Comparison of ENCODE assay signal across 21 mouse cellular contexts in the genomic region with DNA sequence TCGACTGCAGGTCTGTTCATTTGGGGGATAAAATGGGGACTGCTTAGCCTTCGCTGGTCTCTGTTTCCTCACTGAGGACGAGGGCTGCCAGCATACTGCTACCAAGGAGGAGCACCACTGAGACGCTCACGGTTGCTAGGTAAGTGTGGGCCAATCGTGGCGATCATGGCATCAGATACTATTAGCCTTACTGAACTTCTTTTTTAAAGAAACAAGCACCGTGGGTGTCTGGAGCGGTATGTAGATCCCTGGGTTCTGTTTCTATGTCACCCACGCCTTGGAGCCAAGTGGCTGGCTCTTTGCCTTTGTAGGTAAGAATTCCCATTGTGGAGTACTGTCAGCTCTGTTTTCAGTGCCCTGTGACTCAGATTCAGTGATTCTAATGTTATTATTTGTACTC.
DNase-seq lines count a peak whose midpoint lies in the region; ATAC-seq lines count a peak whose summit lies in the region.
"Had no signal": no experiment of that assay in that cellular context is flagged by ENCODE, and none has a peak within 500 bp of the region (broad histone marks: within the 10 kb centered on the region; RNA-seq: fewer than 3 reads in every experiment).

No protein-coding gene starts in this region.

- H3K9me3 ChIP-seq in embryonic facial prominence, embryonic 14.5 days (ENCODE audit: control insufficient read depth, low read length): no peaks in the 10 kb centered on the region
- H3K9me3 ChIP-seq in embryonic facial prominence, embryonic 10.5 days: no peaks in the 10 kb centered on the region
- no peaks in the 10 kb centered on the region for H3K9me3 ChIP-seq in heart, embryonic 15.5 days (replicated peaks)
- H3K9me3 ChIP-seq: embryonic facial prominence, embryonic 15.5 days; forebrain, embryonic 15.5 days; limb, embryonic 15.5 days; stomach, embryonic 15.5 days had no signal

- 0 out of 2 replicates have a peak overlapping the region, but pooled peaks have one; percentile 12 for H3K4me2 ChIP-seq in embryonic facial prominence, embryonic 14.5 days (ENCODE audit: low read depth, low read length)
- H3K4me2 ChIP-seq in heart, embryonic 15.5 days: peak overlapping the region; percentile 38
- H3K4me2 ChIP-seq: embryonic facial prominence, embryonic 15.5 days; forebrain, embryonic 15.5 days; hindbrain, embryonic 14.5 days; limb, embryonic 15.5 days; stomach, embryonic 15.5 days had no signal

- H3K27ac ChIP-seq in embryonic facial prominence, embryonic 14.5 days (replicated peaks; ENCODE audit: low read depth, low read length): no peak overlapping the region
- no peak overlapping the region for H3K27ac ChIP-seq in embryonic facial prominence, embryonic 10.5 days (replicated peaks)
- H3K27ac ChIP-seq in heart, embryonic 15.5 days: no peak overlapping the region
- H3K27ac ChIP-seq: embryonic facial prominence, embryonic 15.5 days; forebrain, embryonic 15.5 days; hindbrain, embryonic 14.5 days; limb, embryonic 15.5 days; stomach, embryonic 15.5 days had no signal

- no peak overlapping the region for H3K4me3 ChIP-seq in embryonic facial prominence, embryonic 14.5 days (ENCODE audit: low read depth, low read length)
- H3K4me3 ChIP-seq in embryonic facial prominence, embryonic 10.5 days: no peak overlapping the region
- H3K4me3 ChIP-seq in heart, embryonic 15.5 days: no peak overlapping the region
- H3K4me3 ChIP-seq: embryonic facial prominence, embryonic 15.5 days; forebrain, embryonic 15.5 days; limb, embryonic 15.5 days; stomach, embryonic 15.5 days had no signal

- no peaks in the 10 kb centered on the region; the same call in 1 of the 2 replicates for H3K27me3 ChIP-seq in embryonic facial prominence, embryonic 14.5 days (replicated peaks; ENCODE audit: control insufficient read depth, insufficient read depth, low read length)
- no peaks in the 10 kb centered on the region for H3K27me3 ChIP-seq in embryonic facial prominence, embryonic 10.5 days (replicated peaks; ENCODE audit: low read depth, poor library complexity, severe bottlenecking)
- no peaks in the 10 kb centered on the region for H3K27me3 ChIP-seq in heart, embryonic 15.5 days
- H3K27me3 ChIP-seq: embryonic facial prominence, embryonic 15.5 days; forebrain, embryonic 15.5 days; limb, embryonic 15.5 days; Patski; stomach, embryonic 15.5 days had no signal

- intact Hi-C loops in heart, postnatal 36 days (cut with DNase I): no loop called here
- intact Hi-C loops in left cerebral cortex, postnatal 14 days (cut with DNase I): no loop called here
- intact Hi-C loops in left cerebral cortex, postnatal 10 days (cut with DNase I): no loop called here
- intact Hi-C loops in left cerebral cortex, postnatal 25 days (cut with DNase I): no loop called here

- H3K9ac ChIP-seq in embryonic facial prominence, embryonic 14.5 days (ENCODE audit: low read depth, low read length): no peak overlapping the region
- H3K9ac ChIP-seq in heart, embryonic 15.5 days: no peak overlapping the region
- H3K9ac ChIP-seq: embryonic facial prominence, embryonic 15.5 days; forebrain, embryonic 15.5 days; hindbrain, embryonic 14.5 days; limb, embryonic 15.5 days; stomach, embryonic 15.5 days had no signal

- no peak for DNase-seq in embryonic facial prominence, embryonic 14.5 days (ENCODE audit: low spot score)
- no peak for DNase-seq in embryonic facial prominence, embryonic 10.5 days (ENCODE audit: low spot score)
- no peak for DNase-seq in heart, postnatal 36 days
- DNase-seq in left cerebral cortex, postnatal 14 days (ENCODE audit: low spot score in 2 of 2): peak; percentile 24 to 42
- no peak for DNase-seq in left cerebral cortex, postnatal 10 days (ENCODE audit: extremely low spot score in 1 of 2, low spot score in 2 of 2)
- peak; percentile 16 to 52 for DNase-seq in left cerebral cortex, postnatal 25 days (ENCODE audit: low spot score in 2 of 2)
- DNase-seq in yolk sac, embryonic 10.5 days (ENCODE audit: low spot score): no peak
- DNase-seq: cerebellum, adult 11 months; gastrocnemius, postnatal 10 days; kidney, adult 2 months; kidney, postnatal 4 days; lung, adult 18-20 months; lung, postnatal 4 days; thymus, postnatal 36 days had no signal

- ATAC-seq in embryonic facial prominence, embryonic 14.5 days (ENCODE audit: low read depth): peak; percentile 56
- no peak for ATAC-seq in heart, embryonic 15.5 days (replicated peaks; ENCODE audit: insufficient number of reproducible peaks, insufficient read depth, low FRiP score, low read depth)
- ATAC-seq: forebrain, embryonic 15.5 days; Patski had no signal

- 42% methylated on average over 10 of the region's 10 CpGs for WGBS in embryonic facial prominence, embryonic 14.5 days
- WGBS in embryonic facial prominence, embryonic 10.5 days: 50% methylated on average over 10 of the region's 10 CpGs
- WGBS in heart, embryonic 15.5 days: 28% methylated on average over 10 of the region's 10 CpGs

- 0 out of 2 replicates have a peak, but pooled peaks cover 4% of the 10 kb centered on the region for H3K4me1 ChIP-seq in embryonic facial prominence, embryonic 14.5 days (ENCODE audit: control insufficient read depth, insufficient read depth, low read length)
- 0 out of 2 replicates have a peak, but pooled peaks cover 4% of the 10 kb centered on the region for H3K4me1 ChIP-seq in embryonic facial prominence, embryonic 10.5 days
- 0 out of 2 replicates have a peak, but pooled peaks cover 4% of the 10 kb centered on the region for H3K4me1 ChIP-seq in heart, embryonic 15.5 days (replicated peaks)
- H3K4me1 ChIP-seq: embryonic facial prominence, embryonic 15.5 days; stomach, embryonic 15.5 days had no signal

- no peaks in the 10 kb centered on the region for H3K36me3 ChIP-seq in embryonic facial prominence, embryonic 14.5 days (ENCODE audit: control insufficient read depth, insufficient read depth, low read length)
- no peaks in the 10 kb centered on the region for H3K36me3 ChIP-seq in embryonic facial prominence, embryonic 10.5 days (replicated peaks)
- no peaks in the 10 kb centered on the region for H3K36me3 ChIP-seq in heart, embryonic 15.5 days
- H3K36me3 ChIP-seq: embryonic facial prominence, embryonic 15.5 days; forebrain, embryonic 15.5 days; limb, embryonic 15.5 days; stomach, embryonic 15.5 days had no signal

Comparison
In these comparisons a context has a peak if more than half of its experiments do, and no peak if none do; other contexts are left out.
1. DNase-seq: peak in left cerebral cortex, postnatal 14 days (2 of 2) and left cerebral cortex, postnatal 25 days (2 of 2); none in embryonic facial prominence, embryonic 14.5 days (single experiment), embryonic facial prominence, embryonic 10.5 days (single experiment), heart, postnatal 36 days (0 of 2), left cerebral cortex, postnatal 10 days (0 of 2) and yolk sac, embryonic 10.5 days (single experiment).